Mouse (Mus musculus): ENCODE measurements at regions not wholly inside any gene's neighbourhood (a gene's known extent, or its start where the extent isn't known, plus 50 kb on each side); places are given as distances from the start of the nearest gene placed in this dataset.

DNA sequence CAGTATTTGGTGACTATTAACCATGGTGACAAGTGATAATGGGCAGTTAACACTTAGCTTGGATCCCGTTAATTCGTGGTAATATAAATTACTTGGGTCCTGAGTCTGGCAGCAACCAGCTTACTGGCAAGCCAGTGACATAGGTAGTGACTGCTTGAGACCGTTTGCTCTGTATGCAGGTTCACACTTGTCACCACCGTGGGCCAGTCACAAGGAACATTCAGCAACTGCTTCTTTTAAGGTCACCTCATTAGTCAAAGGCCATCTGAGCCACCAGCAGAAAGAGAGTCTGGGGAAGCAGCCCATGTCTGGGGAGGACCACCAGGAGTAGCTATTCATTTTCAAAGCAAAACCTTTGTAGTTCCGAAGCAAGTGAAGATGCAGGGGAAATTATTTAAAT is 220.3 kb upstream of the Mgmt start:
- no peak for DNase-seq (ENCODE audit: low read depth)

DNA sequence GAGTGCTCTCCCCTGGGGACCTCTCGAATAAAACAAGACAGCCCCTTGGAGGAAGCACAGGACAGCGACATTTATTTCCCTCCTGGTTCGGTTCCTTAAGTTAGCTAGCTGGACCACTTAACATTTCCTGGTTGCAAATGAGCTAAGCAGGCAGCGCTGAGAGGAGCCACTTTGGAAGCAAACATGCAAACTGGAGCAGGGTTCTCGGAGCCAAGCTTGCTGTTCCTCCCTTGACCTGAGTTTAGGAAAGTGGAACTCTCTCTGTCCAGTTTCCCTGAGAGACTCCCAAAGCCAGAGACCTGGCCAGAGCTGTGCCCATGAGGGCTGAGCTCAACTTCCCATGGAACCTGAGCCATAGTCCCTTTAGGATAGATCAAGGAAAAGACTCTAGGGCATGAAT is 219.4 kb upstream of the Mgmt start:
- DNase-seq (ENCODE audit: low read depth), result no peak

- no peak for DNase-seq (ENCODE audit: low read depth)
Observed at GRCm38 (mm10) chr7:136676104-136676503, 218.3 kb upstream of the Mgmt start.

DNA sequence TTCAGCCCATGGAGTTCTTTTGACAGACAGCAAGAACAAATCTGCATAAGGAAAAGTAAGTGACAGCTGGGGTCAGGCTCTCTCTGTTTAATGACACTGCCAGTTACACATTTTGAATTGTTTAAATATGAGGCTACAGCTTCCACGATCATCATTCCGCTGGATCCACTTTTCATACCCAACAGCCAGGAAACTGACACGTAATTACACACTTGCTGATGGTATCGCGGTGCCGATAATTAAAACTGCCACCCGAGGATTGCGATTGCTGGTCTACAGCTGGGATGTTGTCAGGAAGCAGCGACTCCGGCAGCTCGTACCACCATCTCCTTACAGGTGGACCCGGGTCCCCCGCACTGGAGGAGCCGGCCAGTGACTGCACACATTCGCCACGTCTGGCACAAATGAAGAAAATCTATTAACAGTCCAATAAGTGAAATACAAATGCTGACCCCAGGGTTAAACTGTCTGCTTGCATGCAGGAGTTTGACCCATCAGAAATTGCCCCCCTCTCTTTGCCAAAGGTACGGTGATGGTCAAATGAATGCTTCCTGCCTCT is 217.3 kb upstream of the Mgmt start:
- no peak for DNase-seq (ENCODE audit: low read depth)

GRCm38 (mm10) chr7:136689579-136689978 is 204.8 kb upstream of the Mgmt start:
- no peak for DNase-seq (ENCODE audit: low read depth)

DNA sequence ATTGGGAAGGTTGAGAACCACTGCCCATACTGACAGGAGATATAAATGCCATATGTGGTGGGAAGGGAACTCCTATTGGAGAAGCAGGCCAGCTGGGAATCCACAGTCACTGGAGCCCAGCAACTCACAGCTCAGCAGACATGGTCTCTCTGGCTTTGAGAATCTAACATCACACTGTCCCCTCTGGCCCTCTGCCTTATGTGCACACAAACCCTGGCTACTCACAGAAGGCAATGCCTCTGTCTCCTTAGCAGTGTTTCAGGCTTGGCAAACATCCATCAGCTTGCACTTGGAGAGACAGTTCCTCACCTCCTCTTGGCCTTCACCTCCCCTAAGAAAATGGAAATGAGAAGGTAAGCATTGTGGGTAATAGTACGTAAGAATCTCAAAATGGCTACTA is 188.2 kb upstream of the Mgmt start:
- DNase-seq (ENCODE audit: low read depth), result no peak

DNA sequence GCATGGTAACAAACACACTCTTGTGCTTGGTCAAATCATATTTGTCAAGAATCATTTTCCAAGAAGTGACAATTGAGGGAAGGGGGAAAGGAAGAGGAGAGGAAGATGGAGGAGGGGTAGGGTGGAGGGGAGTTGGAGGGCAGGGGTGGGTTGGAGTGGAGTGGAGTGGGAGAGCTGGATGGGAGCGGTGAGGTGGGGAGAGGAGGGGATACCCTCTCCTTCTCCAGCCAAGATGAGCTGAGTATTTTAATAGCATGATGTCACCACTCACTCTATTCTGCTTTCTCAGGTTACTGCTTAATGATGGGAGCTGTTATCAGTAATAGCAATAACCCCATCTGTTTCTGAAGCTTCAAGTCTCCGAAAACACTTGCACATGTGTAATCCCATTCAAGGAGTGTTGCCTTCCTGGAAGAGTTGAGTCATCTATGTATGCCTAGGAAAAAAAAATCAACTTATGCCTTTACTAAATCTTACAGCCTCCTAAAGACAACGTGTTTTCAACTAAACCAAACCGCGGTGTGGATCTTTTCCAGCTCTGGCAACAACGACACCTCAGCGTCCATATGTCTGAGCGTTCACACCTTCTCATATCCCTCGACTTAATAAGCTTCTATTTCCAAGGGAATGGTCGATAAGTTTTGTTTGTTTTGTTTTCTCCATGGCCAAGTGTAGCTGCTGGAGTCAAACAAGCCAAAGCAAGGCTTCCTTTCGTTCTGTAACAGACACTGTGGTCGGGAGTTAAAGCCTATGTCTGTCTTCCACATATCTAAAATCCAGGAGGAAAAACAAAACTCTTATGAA is 187.0 kb upstream of the Mgmt start:
- no peak for DNase-seq (ENCODE audit: low read depth)

GRCm38 (mm10) chr7:136708004-136708435 is 186.4 kb upstream of the Mgmt start:
- DNase-seq (ENCODE audit: low read depth), result no peak

GRCm38 (mm10) chr7:136710653-136711052 is 183.8 kb upstream of the Mgmt start:
- no peak for DNase-seq (ENCODE audit: low read depth)

- no peak for DNase-seq (ENCODE audit: low read depth)
Observed at GRCm38 (mm10) chr7:136712962-136713640, 181.3 kb upstream of the Mgmt start.

- no peak for DNase-seq (ENCODE audit: low read depth)
Observed at GRCm38 (mm10) chr7:136727628-136728402, 166.6 kb upstream of the Mgmt start.

DNA sequence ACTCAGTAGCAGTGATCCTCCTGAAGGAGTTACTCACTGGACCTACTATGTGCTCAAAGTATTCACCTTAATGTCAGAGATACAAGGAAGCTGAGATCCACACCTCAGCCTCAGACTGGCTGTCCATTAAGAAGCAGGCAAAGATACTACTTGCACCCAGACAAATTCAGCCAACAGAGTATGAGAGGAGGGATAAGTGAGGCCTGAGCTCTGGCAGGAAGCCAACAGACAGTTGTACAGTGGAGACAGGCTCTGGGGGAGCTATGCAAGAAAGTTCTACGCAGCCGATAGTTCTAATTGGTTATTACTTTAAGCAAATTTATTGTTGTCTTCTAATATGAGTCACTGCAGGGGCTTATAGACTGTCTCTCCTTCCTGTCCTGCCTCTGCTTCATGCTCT is 152.2 kb upstream of the Mgmt start:
- DNase-seq (ENCODE audit: low read depth), result no peak

DNA sequence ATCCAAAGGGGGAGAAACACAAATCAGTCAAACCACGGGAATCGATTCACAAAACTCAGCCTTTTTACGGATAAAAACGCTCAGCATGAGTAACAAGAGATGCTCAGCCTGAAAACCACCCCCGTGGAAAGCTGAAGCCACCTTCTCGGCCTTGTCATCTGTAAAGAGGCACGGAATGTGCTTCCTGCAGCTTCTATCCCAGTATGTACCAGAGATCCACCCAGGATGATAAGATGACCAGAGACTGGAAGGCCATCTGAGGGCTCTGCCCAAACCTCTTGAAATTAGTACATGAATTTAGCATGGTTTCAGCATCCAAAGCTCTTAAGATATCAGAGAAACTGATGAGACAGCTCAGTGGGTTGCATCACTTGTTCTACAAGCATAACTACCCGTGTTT is 149.0 kb upstream of the Mgmt start:
- DNase-seq (ENCODE audit: low read depth), result no peak

DNA sequence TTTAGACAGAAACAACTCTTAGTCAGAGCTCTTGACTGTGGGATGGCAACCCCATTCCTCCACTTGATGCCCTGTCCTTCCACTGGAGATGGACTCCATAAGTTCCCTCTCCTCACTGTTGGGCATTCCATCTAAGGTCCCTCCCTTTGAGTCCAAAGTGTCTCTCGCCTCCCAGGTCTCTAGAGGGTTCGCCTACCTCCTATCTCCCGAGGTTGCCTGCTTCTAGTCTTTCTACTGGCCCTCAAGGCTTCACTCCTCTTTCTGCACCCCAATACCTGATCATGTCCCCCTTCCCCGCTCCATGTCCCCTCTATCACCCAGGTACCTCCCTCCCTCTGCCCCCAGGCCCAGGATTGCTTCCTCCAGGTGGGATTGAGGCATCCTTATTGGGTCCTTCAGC is 142.9 kb upstream of the Mgmt start:
- DNase-seq (ENCODE audit: low read depth), result no peak

DNA sequence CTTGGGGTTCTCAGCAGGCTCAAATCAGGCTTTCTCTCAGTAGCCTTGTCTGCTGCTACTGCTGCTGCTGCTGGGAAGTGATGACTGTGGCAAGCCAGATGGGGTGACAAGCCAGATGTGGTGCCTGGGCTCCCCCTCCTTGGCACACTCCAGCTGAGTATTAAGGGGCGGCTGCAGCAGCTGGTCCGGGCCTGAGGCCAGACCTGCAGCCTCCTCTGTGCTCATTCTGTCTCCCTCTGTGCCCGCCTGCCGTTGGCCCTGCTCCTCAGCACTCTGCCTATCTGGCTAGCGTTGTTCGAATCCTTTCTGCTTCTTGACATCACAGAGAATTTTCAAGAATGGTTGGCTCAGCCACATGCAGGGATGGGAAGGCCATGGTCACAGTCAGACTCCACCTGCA is 139.6 kb upstream of the Mgmt start:
- no peak for DNase-seq (ENCODE audit: low read depth)

DNA sequence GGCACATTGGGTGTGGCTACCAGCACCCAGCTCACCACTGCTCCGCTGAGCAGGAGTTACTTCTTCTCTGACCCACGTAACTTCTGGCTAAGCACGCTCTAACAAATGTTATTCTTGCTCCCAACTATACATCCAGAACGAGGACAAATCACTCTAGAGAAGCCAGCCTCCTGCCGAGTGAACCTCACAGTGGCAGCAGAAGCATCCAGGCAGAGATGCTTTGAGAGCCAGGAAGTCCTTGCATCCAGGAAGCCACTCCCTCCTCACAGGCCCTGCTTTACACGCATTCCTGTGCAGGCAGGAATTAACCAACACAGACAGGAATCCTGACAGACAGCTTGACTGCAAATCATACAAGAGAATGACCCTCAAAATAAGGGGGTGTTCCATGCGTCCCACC is 129.4 kb upstream of the Mgmt start:
- no peak for DNase-seq (ENCODE audit: low read depth)

GRCm38 (mm10) chr7:136767231-136767630 is 127.2 kb upstream of the Mgmt start:
- no peak for DNase-seq (ENCODE audit: low read depth)

DNA sequence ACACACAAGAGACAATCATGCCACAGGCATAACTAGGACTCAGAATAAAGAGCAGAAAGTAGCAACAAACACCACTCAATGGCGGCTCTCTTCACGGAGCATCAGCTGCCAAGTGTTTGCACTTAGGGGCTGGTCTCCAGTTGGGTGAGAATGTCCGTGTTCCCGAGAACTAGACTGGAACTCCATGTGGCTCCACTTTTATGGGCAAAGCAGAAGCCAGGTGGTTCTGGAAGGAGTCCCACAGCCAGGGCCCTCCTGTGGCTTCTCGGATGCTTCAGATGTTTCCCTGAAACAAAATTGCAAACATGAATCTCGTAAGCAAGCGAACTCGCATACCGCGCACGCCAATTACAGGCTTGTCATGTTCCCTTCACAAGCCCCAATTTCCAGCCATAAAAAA is 113.7 kb upstream of the Mgmt start:
- no peak for DNase-seq (ENCODE audit: low read depth)

- no peak for DNase-seq (ENCODE audit: low read depth)
Observed at GRCm38 (mm10) chr7:136791162-136791561, 103.3 kb upstream of the Mgmt start.

- DNase-seq (ENCODE audit: low read depth), result no peak
Observed at GRCm38 (mm10) chr7:136792131-136792530, 102.3 kb upstream of the Mgmt start.

DNA sequence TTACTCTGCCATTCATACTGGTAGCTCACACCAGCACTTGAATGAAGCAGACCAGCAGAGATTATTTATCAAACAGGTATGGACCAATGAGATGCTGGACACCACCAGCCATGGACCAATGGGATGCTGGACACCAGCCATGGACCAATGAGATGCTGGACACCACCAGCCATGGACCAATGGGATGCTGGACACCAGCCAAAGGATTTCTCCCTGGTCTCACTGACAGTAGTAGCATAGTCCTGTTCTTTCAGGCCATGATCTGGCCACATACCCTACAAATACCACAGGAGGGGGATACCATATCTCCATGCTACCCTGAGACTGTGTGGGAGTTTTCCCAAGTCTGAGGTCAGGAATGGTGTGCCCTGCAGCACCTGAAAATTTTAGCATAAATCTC is 98.0 kb upstream of the Mgmt start:
- no peak for DNase-seq (ENCODE audit: low read depth)

DNA sequence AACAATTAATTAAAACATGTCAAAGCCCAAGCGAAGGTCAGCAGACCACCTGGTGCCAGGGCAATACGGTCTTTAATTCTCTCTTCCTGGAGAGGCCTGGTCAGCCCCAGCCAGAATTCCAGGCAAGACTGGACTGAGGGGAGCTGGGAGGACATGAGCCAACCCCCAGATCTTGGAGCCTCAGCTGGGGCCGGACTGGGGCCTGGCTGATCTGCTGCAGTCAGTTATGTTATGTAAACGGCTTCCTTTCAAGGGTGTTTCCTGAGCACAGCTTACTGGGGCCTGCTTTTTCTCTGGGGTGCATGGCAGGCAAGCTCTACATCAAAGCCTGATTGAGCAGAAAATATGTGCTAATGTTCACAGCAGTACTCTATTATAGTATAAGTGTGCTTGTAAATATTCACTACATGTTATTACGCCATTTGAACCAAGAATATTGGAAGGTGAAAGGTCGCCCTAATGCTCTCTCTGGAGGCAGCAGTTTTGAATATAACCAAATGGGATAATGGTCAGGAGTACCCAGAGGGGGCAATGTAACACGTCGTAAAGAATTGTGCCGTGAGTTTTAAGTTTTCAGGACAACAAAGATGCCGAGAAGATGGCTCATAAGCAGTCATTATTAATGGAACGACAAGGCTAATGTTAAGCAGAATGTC is 96.5 kb upstream of the Mgmt start:
- no peak for DNase-seq (ENCODE audit: low read depth)

Data from induced T-regulatory cell, adult 2 months (primary cell).